Mouse (Mus musculus) CH12.LX (cell line): ENCODE data around the gene Mettl23. TPM values are rescaled to one million over a fixed set of nuclear protein-coding genes. Genes with fewer than 3 reads are reported as not detected.
A peak's percentile ranks its signal among the peaks of the same experiment; 100 is the strongest.

ENCODE experiments used
- DNase-seq: peaks from one replicate; pipeline ENCODE4 v3.0.0-alpha.2; 2013; ENCODE audit errors: extremely low read depth
- H3K27ac ChIP-seq: 2 replicates; pipeline ENCODE4 v1.5.1; 2012; ENCODE audit warnings: low read depth, mild to moderate bottlenecking, control low read depth, moderate library complexity; ENCODE audit not compliant: insufficient read depth
- H3K27me3 ChIP-seq: replicated peaks from 2 replicates; pipeline ENCODE3; 2012; ENCODE audit warnings: inconsistent platforms
- H3K36me3 ChIP-seq, 2 experiments: replicated peaks in 1 of 2; 2 replicates each; pipeline versions ENCODE3 to v1.6.1; 2012; ENCODE audit warnings: inconsistent platforms in 1 of 2, low read length in 1 of 2, mild to moderate bottlenecking in 1 of 2, mixed read lengths in 1 of 2, moderate library complexity in 1 of 2; ENCODE audit not compliant: control insufficient read depth in 1 of 2, insufficient read depth in 1 of 2
- H3K4me1 ChIP-seq, 2 experiments: 2 replicates each; pipeline ENCODE4 v1.6.1; 2012; ENCODE audit warnings: inconsistent platforms in 1 of 2, moderate library complexity in 1 of 2; ENCODE audit not compliant: insufficient read depth in 2 of 2, control insufficient read depth in 1 of 2
- H3K4me2 ChIP-seq: 2 replicates; pipeline ENCODE4 v1.6.1; 2012; ENCODE audit warnings: low read depth, mild to moderate bottlenecking, control low read depth; ENCODE audit not compliant: poor library complexity, insufficient read depth, severe bottlenecking
- H3K4me3 ChIP-seq, 3 experiments: fragments of 150-350 bp in 1 of 3; sonication (generic) in 1 of 3; replicated peaks in 1 of 3; 2 replicates each; pipeline versions ENCODE3 to v1.5.1; 2011 to 2012; ENCODE audit warnings: low read depth in 2 of 3, low read length in 2 of 3, mild to moderate bottlenecking in 2 of 3, moderate library complexity in 2 of 3, control low read depth in 1 of 3, improper control_type of control experiment in 1 of 3, inconsistent platforms in 1 of 3, mixed read lengths in 1 of 3; ENCODE audit not compliant: poor library complexity in 1 of 3
- H3K79me2 ChIP-seq: replicated peaks from 2 replicates; pipeline ENCODE4 v1.6.1; 2012; ENCODE audit warnings: mild to moderate bottlenecking, moderate library complexity; ENCODE audit not compliant: control insufficient read depth, poor library complexity, insufficient read depth, severe bottlenecking; ENCODE audit errors: extremely low read depth
- H3K9ac ChIP-seq: 2 replicates; pipeline ENCODE4 v1.6.1; 2012; ENCODE audit warnings: low read depth, mild to moderate bottlenecking, control low read depth, moderate library complexity; ENCODE audit not compliant: insufficient read depth
- H3K9me3 ChIP-seq: replicated peaks from 2 replicates; pipeline ENCODE3; 2012; ENCODE audit warnings: low read length, inconsistent platforms, mixed read lengths
- BHLHE40 ChIP-seq: IDR thresholded peaks from 2 replicates; pipeline ENCODE4 v1.6.1; 2011; ENCODE audit warnings: mild to moderate bottlenecking, low read depth, low read length, improper control_type of control experiment
- CHD1 ChIP-seq: IDR thresholded peaks from 2 replicates; pipeline ENCODE4 v1.6.1; 2012; ENCODE audit warnings: low read depth, low read length, improper control_type of control experiment, inconsistent platforms
- CHD2 ChIP-seq: IDR thresholded peaks from 2 replicates; pipeline ENCODE4 v1.6.1; 2011; ENCODE audit warnings: low read length, improper control_type of control experiment
- CTCF ChIP-seq, 2 experiments: IDR thresholded peaks in 1 of 2; conservative IDR thresholded peaks in 1 of 2; 2 replicates each; pipeline ENCODE4 v1.5.1; 2011 to 2012; ENCODE audit warnings: low read depth in 2 of 2, low read length in 2 of 2, improper control_type of control experiment in 1 of 2, inconsistent platforms in 1 of 2, mild to moderate bottlenecking in 1 of 2, moderate library complexity in 1 of 2
- E2F4 ChIP-seq: IDR thresholded peaks from 2 replicates; pipeline ENCODE4 v1.6.1; 2011; ENCODE audit warnings: low read depth, low read length, improper control_type of control experiment; ENCODE audit not compliant: insufficient replicate concordance
- ELF1 ChIP-seq: IDR thresholded peaks from 2 replicates; pipeline ENCODE4 v1.6.1; 2014; ENCODE audit warnings: low read depth, mild to moderate bottlenecking, inconsistent platforms, low read length, improper control_type of control experiment
- EP300 ChIP-seq: IDR thresholded peaks from 2 replicates; pipeline ENCODE4 v1.6.1; 2011; ENCODE audit warnings: low read length, improper control_type of control experiment
- ETS1 ChIP-seq: conservative IDR thresholded peaks from 2 replicates; pipeline ENCODE4 v1.6.1; 2012; ENCODE audit warnings: low read depth, mild to moderate bottlenecking, inconsistent platforms, low read length, improper control_type of control experiment, moderate library complexity
- GABPA ChIP-seq: IDR thresholded peaks from 2 replicates; pipeline ENCODE4 v1.6.1; 2012; ENCODE audit warnings: low read depth, low read length, improper control_type of control experiment, inconsistent platforms; ENCODE audit not compliant: insufficient replicate concordance
- HCFC1 ChIP-seq: IDR thresholded peaks from 2 replicates; pipeline ENCODE4 v1.6.1; 2012; ENCODE audit warnings: low read depth, mild to moderate bottlenecking, inconsistent platforms, low read length, improper control_type of control experiment
- IRF4 ChIP-seq: IDR thresholded peaks from 2 replicates; pipeline ENCODE4 v1.6.1; 2014; ENCODE audit warnings: low read depth, mild to moderate bottlenecking, inconsistent platforms, low read length, improper control_type of control experiment
- JUN ChIP-seq: IDR thresholded peaks from 2 replicates; pipeline ENCODE4 v1.6.1; 2011; ENCODE audit warnings: low read depth, mild to moderate bottlenecking, low read length, improper control_type of control experiment, moderate library complexity; ENCODE audit not compliant: insufficient read depth
- JUND ChIP-seq: conservative IDR thresholded peaks from 2 replicates; pipeline ENCODE4 v1.6.1; 2011; ENCODE audit warnings: low read depth, low read length, improper control_type of control experiment
- KAT2A ChIP-seq: IDR thresholded peaks from 2 replicates; pipeline ENCODE4 v1.6.1; 2012; ENCODE audit warnings: low read length, improper control_type of control experiment, inconsistent platforms; ENCODE audit not compliant: insufficient replicate concordance
- MAFK ChIP-seq: IDR thresholded peaks from 2 replicates; pipeline ENCODE4 v1.6.1; 2011; ENCODE audit warnings: low read length, improper control_type of control experiment; ENCODE audit not compliant: insufficient replicate concordance
- MAX ChIP-seq: IDR thresholded peaks from 2 replicates; pipeline ENCODE4 v1.6.1; 2011; ENCODE audit warnings: low read length, improper control_type of control experiment
- MAZ ChIP-seq: IDR thresholded peaks from 2 replicates; pipeline ENCODE4 v1.6.1; 2012; ENCODE audit warnings: low read depth, mild to moderate bottlenecking, inconsistent platforms, low read length, improper control_type of control experiment, moderate library complexity
- MEF2A ChIP-seq: IDR thresholded peaks from 2 replicates; pipeline ENCODE4 v1.6.1; 2014; ENCODE audit warnings: low read depth, mild to moderate bottlenecking, inconsistent platforms, low read length, improper control_type of control experiment, borderline replicate concordance
- MXI1 ChIP-seq: IDR thresholded peaks from 2 replicates; pipeline ENCODE4 v1.6.1; 2011; ENCODE audit warnings: mild to moderate bottlenecking, low read depth, low read length, improper control_type of control experiment
- MYC ChIP-seq: IDR thresholded peaks from 2 replicates; pipeline ENCODE4 v1.6.1; 2011; ENCODE audit warnings: low read depth, mild to moderate bottlenecking, improper control_type of control experiment, low read length
- NELFE ChIP-seq: IDR thresholded peaks from 2 replicates; pipeline ENCODE4 v1.6.1; 2011; ENCODE audit warnings: low read depth, low read length, improper control_type of control experiment
- NRF1 ChIP-seq: IDR thresholded peaks from 2 replicates; pipeline ENCODE4 v1.6.1; 2014; ENCODE audit warnings: low read depth, mild to moderate bottlenecking, inconsistent platforms, low read length, improper control_type of control experiment, moderate library complexity
- PAX5 ChIP-seq: IDR thresholded peaks from 2 replicates; pipeline ENCODE4 v1.6.1; 2012; ENCODE audit warnings: low read length, inconsistent platforms, mixed read lengths
- POLR2A ChIP-seq: IDR thresholded peaks from 2 replicates; pipeline ENCODE4 v1.6.1; 2011; ENCODE audit warnings: low read depth, mild to moderate bottlenecking, improper control_type of control experiment, low read length
- RAD21 ChIP-seq: IDR thresholded peaks from 2 replicates; pipeline ENCODE4 v1.6.1; 2011; ENCODE audit warnings: low read depth, mild to moderate bottlenecking, low read length, improper control_type of control experiment, moderate library complexity
- RCOR1 ChIP-seq: conservative IDR thresholded peaks from 2 replicates; pipeline ENCODE4 v1.6.1; 2012; ENCODE audit warnings: low read depth, mild to moderate bottlenecking, inconsistent platforms, low read length, improper control_type of control experiment
- SIN3A ChIP-seq: IDR thresholded peaks from 2 replicates; pipeline ENCODE4 v1.6.1; 2012; ENCODE audit warnings: low read length, improper control_type of control experiment, inconsistent platforms
- SMC3 ChIP-seq: IDR thresholded peaks from 2 replicates; pipeline ENCODE4 v1.6.1; 2011; ENCODE audit warnings: low read depth, low read length, improper control_type of control experiment
- TBP ChIP-seq: conservative IDR thresholded peaks from 2 replicates; pipeline ENCODE4 v1.6.1; 2011; ENCODE audit warnings: low read depth, low read length, improper control_type of control experiment
- TCF12 ChIP-seq: IDR thresholded peaks from 2 replicates; pipeline ENCODE4 v1.6.1; 2014; ENCODE audit warnings: low read depth, mild to moderate bottlenecking, inconsistent platforms, low read length, improper control_type of control experiment
- UBTF ChIP-seq: IDR thresholded peaks from 2 replicates; pipeline ENCODE4 v1.6.1; 2012; ENCODE audit warnings: low read depth, mild to moderate bottlenecking, inconsistent platforms, low read length, improper control_type of control experiment, moderate library complexity
- USF1 ChIP-seq: IDR thresholded peaks from 2 replicates; pipeline ENCODE4 v1.6.1; 2014; ENCODE audit warnings: low read depth, mild to moderate bottlenecking, inconsistent platforms, low read length, improper control_type of control experiment
- USF2 ChIP-seq: conservative IDR thresholded peaks from 2 replicates; pipeline ENCODE4 v1.6.1; 2011; ENCODE audit warnings: low read depth, low read length, improper control_type of control experiment
- ZC3H11A ChIP-seq: IDR thresholded peaks from 2 replicates; pipeline ENCODE4 v1.6.1; 2012; ENCODE audit warnings: low read depth, mild to moderate bottlenecking, inconsistent platforms, low read length, improper control_type of control experiment
- ZKSCAN1 ChIP-seq: IDR thresholded peaks from 2 replicates; pipeline ENCODE4 v1.6.1; 2012; ENCODE audit warnings: low read depth, inconsistent platforms, low read length, improper control_type of control experiment, borderline replicate concordance
- ZMIZ1 ChIP-seq: IDR thresholded peaks from 2 replicates; pipeline ENCODE4 v1.6.1; 2012; ENCODE audit warnings: low read depth, mild to moderate bottlenecking, inconsistent platforms, low read length, improper control_type of control experiment
- ZNF384 ChIP-seq: IDR thresholded peaks from 2 replicates; pipeline ENCODE4 v1.6.1; 2012; ENCODE audit warnings: low read depth, low read length, improper control_type of control experiment, inconsistent platforms
- dilution Hi-C: fragments of 300-500 bp; cut with MboI; formaldehyde crosslinking; loops from 2 replicates; pipeline ENCODE4 v1.14.3; 2020; ENCODE audit warnings: low sequenced_read_pairs; ENCODE audit not compliant: extremely low pct_unique_long_range_greater_than_20kb, extremely low pct_ligation_motif_present
- in situ Hi-C: fragments of 300-500 bp; cut with MboI; formaldehyde crosslinking; loops from 3 replicates; pipeline ENCODE4 v1.14.3; 2019; ENCODE audit warnings: low sequenced_read_pairs, low pct_ligation_motif_present, low pct_unique_long_range_greater_than_20kb, mixed read lengths
- polyA plus RNA-seq: library from polyadenylated mRNA; unstranded; fragments of >175 nt; gene quantifications from 2 replicates; pipeline ENCODE4 v1.2.1, GENCODE M21; 2012; ENCODE audit warnings: low read depth; ENCODE audit not compliant: insufficient read length
- total RNA-seq, 2 experiments: library from RNA; depleted of rRNA; stranded (reverse); fragments of 300-350 nt in 1 of 2; fragments of >200 nt in 1 of 2; gene quantifications; 2 replicates each; pipeline ENCODE4 v1.2.3; 2012 to 2014

Mettl23 gene
- total RNA-seq (2012; rRNA removed) (60.1 and 63.7 TPM in 2 replicates), total RNA-seq (2014; rRNA removed) (64.9 and 82.2 TPM in 2 replicates), polyA plus RNA-seq (30.6 and 44.5 TPM in 2 replicates)

GRCm38 (mm10) chr11:116843261-116844233 lies at the start of gene Mettl23, which contains the start of gene Jmjd6:
Gene Mettl23, plus strand, starts transcription at chr11:116843278.
Gene Jmjd6, minus strand, starts transcription at chr11:116843449.
- in situ Hi-C loops = no loop called here
- H3K36me3 ChIP-seq = peaks cover 31 to 59% of the 10 kb centered on the region in 2 experiments
- TF ChIP-seq EP300 (no peak), JUND (no peak), POLR2A (peak; percentile 86), NELFE (peak; percentile 45), HCFC1 (peak; percentile 96), NRF1 (peak; percentile 78), SMC3 (no peak), MAZ (peak; percentile 98), USF2 (no peak), ZMIZ1 (peak; percentile 95), ZNF384 (no peak), UBTF (peak; percentile 96), TCF12 (peak; percentile 70), MXI1 (peak; percentile 98), CTCF (conservative IDR thresholded peaks at IDR 0.05 in 1 of 2, IDR thresholded peaks at IDR 0.05 in 1 of 2; ENCODE audit: low read depth in 2 of 2, low read length in 2 of 2) (no peak), PAX5 (no peak), IRF4 (peak; percentile 75; the same call in 1 of the 2 replicates), ZC3H11A (no peak), TBP (no peak; the same call in 1 of the 2 replicates), ZKSCAN1 (no peak), ETS1 (no peak), RAD21 (no peak), KAT2A (no peak; the same call in 1 of the 2 replicates), MAX (peak; percentile 88; the same call in 1 of the 2 replicates), RCOR1 (no peak), USF1 (no peak), E2F4 (no peak), MAFK (no peak), GABPA (no peak), CHD2 (peak; percentile 87), BHLHE40 (no peak; the same call in 1 of the 2 replicates), MYC (peak; percentile 96), MEF2A (peak; percentile 84; the same call in 1 of the 2 replicates), ELF1 (peak; percentile 99), CHD1 (no peak), JUN (no peak), SIN3A (peak; percentile 96)

More at GRCm38 (mm10) chr11:116843261-116844233, at the start of gene Mettl23, which contains the start of gene Jmjd6:
- Histone ChIP-seq H3K27ac (peak within 1 kb of the TSS; percentile 89), H3K27me3 (no peaks in the 10 kb centered on the region), H3K9me3 (no peaks in the 10 kb centered on the region), H3K9ac (peak within 1 kb of the TSS; percentile 92), H3K4me3 (peak within 1 kb of the TSS; percentile 83 to 98 (median 88)), H3K4me2 (peak within 1 kb of the TSS; percentile 92), H3K4me1 (peaks cover 15 to 73% of the 10 kb centered on the region in 2 experiments), H3K79me2 (peaks cover 63% of the 10 kb centered on the region)
- peak; percentile 98 for DNase-seq
- dilution Hi-C loops = no loop called here
